Mouse (Mus musculus): ENCODE data around the gene Cyb5d1. TPM values are rescaled to one million over a fixed set of nuclear protein-coding genes. Genes with fewer than 3 reads are reported as not detected.

Cyb5d1 gene
- total RNA-seq, 1 experiment from 2014 or later, result 69.7 TPM

Other genes starting within 250 kb of the Cyb5d1 start
- not detected in 2 replicates for gene Alox12b, start 238.6 kb downstream of the Cyb5d1 start, total RNA-seq (2017)
- 0.30 TPM in 1 of 2 replicates, not detected in the other for gene Alox8, start 197.8 kb downstream of the Cyb5d1 start, total RNA-seq (2017)
- gene Gucy2e, start 158.6 kb downstream of the Cyb5d1 start, total RNA-seq (2017), result not detected in 2 replicates
- gene Cntrob, start 71.9 kb downstream of the Cyb5d1 start, total RNA-seq (2017), result 23.0 and 30.4 TPM in 2 replicates
- 48.6 and 57.3 TPM in 2 replicates for gene Trappc1, start 71.7 kb downstream of the Cyb5d1 start, total RNA-seq (2017)
- gene Kcnab3, start 69.4 kb downstream of the Cyb5d1 start, total RNA-seq (2017), result 1.1 TPM in 1 of 2 replicates, not detected in the other
- 10.7 and 14.6 TPM in 2 replicates for gene Rnf227, start 55.2 kb downstream of the Cyb5d1 start, total RNA-seq (2017)
- gene Chd3, start 26.2 kb downstream of the Cyb5d1 start, total RNA-seq (2017), result 98.4 and 128 TPM in 2 replicates
- 93.2 and 152 TPM in 2 replicates for gene Naa38, start 144 bp downstream of the Cyb5d1 start, total RNA-seq (2017)
- gene Tmem88, start 2.6 kb upstream of the Cyb5d1 start, total RNA-seq (2017), result 0.74 and 1.5 TPM in 2 replicates
- gene Kdm6b, start 18.0 kb upstream of the Cyb5d1 start, total RNA-seq (2017), result 4.4 and 12.4 TPM in 2 replicates
- gene Dnah2, start 153.5 kb upstream of the Cyb5d1 start, total RNA-seq (2017), result under 0.01 TPM in 1 of 2 replicates, not detected in the other
- gene Efnb3, start 164.6 kb upstream of the Cyb5d1 start, total RNA-seq (2017), result 0.10 TPM in 1 of 2 replicates, not detected in the other
- 4.6 and 6.4 TPM in 2 replicates for gene Wrap53, start 184.6 kb upstream of the Cyb5d1 start, total RNA-seq (2017)
- gene Trp53, start 184.7 kb upstream of the Cyb5d1 start, total RNA-seq (2017), result 68.4 and 96.6 TPM in 2 replicates
- gene Atp1b2, start 210.3 kb upstream of the Cyb5d1 start, total RNA-seq (2017), result 1.0 and 7.6 TPM in 2 replicates
- not detected in 2 replicates for gene Shbg, start 222.3 kb upstream of the Cyb5d1 start, total RNA-seq (2017)
- 1.4 TPM in 1 of 2 replicates, not detected in the other for gene Sat2, start 226.4 kb upstream of the Cyb5d1 start, total RNA-seq (2017)
- 51.2 and 60.8 TPM in 2 replicates for gene Fxr2, start 237.4 kb upstream of the Cyb5d1 start, total RNA-seq (2017)